Mouse (Mus musculus) heart, postnatal 0 days (tissue): ENCODE results near the gene Magi1. TPM values are rescaled to one million over a fixed set of nuclear protein-coding genes. Genes with fewer than 3 reads are reported as not detected.

Experiments used
- ATAC-seq: fragments of 200-750 bp; cut with Nextera tagmentation; 2 replicates; pipeline ENCODE4 v1.8.0; 2017; ENCODE audit warnings: low read depth, moderate number of reproducible peaks, moderate library complexity; ENCODE audit not compliant: insufficient read depth
- DNase-seq: peaks from one replicate; pipeline ENCODE4 v3.0.0-alpha.2; 2016; ENCODE audit warnings: low spot score
- H3K27ac ChIP-seq: fragments of 300-500 bp; sonication (generic); 2 replicates; pipeline ENCODE4 v1.5.1; 2014; ENCODE audit warnings: low read depth, mild to moderate bottlenecking
- H3K27me3 ChIP-seq: fragments of 300-500 bp; sonication (generic); 2 replicates; pipeline ENCODE4 v1.6.1; 2014; ENCODE audit warnings: low read length, mixed read lengths; ENCODE audit not compliant: control insufficient read depth, insufficient read depth
- H3K36me3 ChIP-seq: fragments of 300-500 bp; sonication (generic); replicated peaks from 2 replicates; pipeline ENCODE4 v1.6.1; 2014; ENCODE audit warnings: low read length, mixed read lengths; ENCODE audit not compliant: control insufficient read depth, insufficient read depth
- H3K4me1 ChIP-seq: fragments of 300-500 bp; sonication (generic); 2 replicates; pipeline ENCODE4 v1.6.1; 2014; ENCODE audit warnings: antibody characterized with exemption; ENCODE audit not compliant: control insufficient read depth, insufficient read depth
- H3K4me2 ChIP-seq: fragments of 300-500 bp; sonication (generic); 2 replicates; pipeline ENCODE4 v1.6.1; 2014; ENCODE audit warnings: low read depth, mild to moderate bottlenecking, low read length, moderate library complexity
- H3K4me3 ChIP-seq: fragments of 300-500 bp; sonication (generic); 2 replicates; pipeline ENCODE4 v1.5.1; 2014; ENCODE audit warnings: low read depth, low read length
- H3K9ac ChIP-seq: fragments of 300-500 bp; sonication (generic); replicated peaks from 2 replicates; pipeline ENCODE4 v1.6.1; 2014; ENCODE audit warnings: low read depth, low read length, mixed read lengths
- H3K9me3 ChIP-seq: fragments of 300-500 bp; sonication (generic); replicated peaks from 2 replicates; pipeline ENCODE4 v1.6.1; 2016; ENCODE audit warnings: low read length; ENCODE audit not compliant: control insufficient read depth
- CTCF ChIP-seq: IDR thresholded peaks from 2 replicates; pipeline ENCODE4 v1.5.1; 2016; ENCODE audit warnings: antibody characterized with exemption, control low read depth, low read depth
- EP300 ChIP-seq: IDR thresholded peaks from 2 replicates; pipeline ENCODE4 v1.6.1; 2016; ENCODE audit warnings: antibody characterized with exemption, low read depth
- WGBS: fragments of 180-500 bp; shearing (Covaris S2); extraction: QIAGEN DNeasy Blood & Tissue Kit; methylation state at CpG from one replicate; pipeline ENCODE4 v1.1.7; 2014; 5-methylcytosine and 5-hydroxymethylcytosine counted together
- polyA plus RNA-seq: library from polyadenylated mRNA; unstranded; fragments of >200 nt; fragmentation: Nextera tagmentation; extraction: Ambion mirVana; gene quantifications from 2 replicates; pipeline ENCODE4 v1.2.1, GENCODE M21; 2015
- total RNA-seq: library from RNA; depleted of rRNA; stranded (reverse); fragments of >200 nt; gene quantifications from 2 replicates; pipeline ENCODE4 v1.2.3, GENCODE M21; 2014; ENCODE audit warnings: low replicate concordance

Magi1 gene
- total and polyA plus RNA-seq, 2 experiments from 2014 or later, result 4.6 to 15.3 TPM

GRCm38 (mm10) chr6:94265244-94265935 lies 18.3 kb downstream of the Magi1 start:
- WGBS, result 63% methylated on average over 3 of the region's 3 CpGs
- no peaks in the 10 kb centered on the region for H3K27me3 ChIP-seq
- no peaks in the 10 kb centered on the region for H3K9me3 ChIP-seq
- H3K9ac ChIP-seq, result no peak overlapping the region
- no peaks in the 10 kb centered on the region for H3K36me3 ChIP-seq
- DNase-seq (no peak), ATAC-seq (no peak)
- TF ChIP-seq CTCF (no peak), EP300 (no peak)
- H3K4me1 ChIP-seq, result peaks cover 25% of the 10 kb centered on the region; the same call in 1 of the 2 replicates
- no peak overlapping the region for H3K4me2 ChIP-seq
- no peak overlapping the region for H3K4me3 ChIP-seq
- no peak overlapping the region for H3K27ac ChIP-seq

- Histone ChIP-seq H3K4me1 (peaks cover 22% of the 10 kb centered on the region; the same call in 1 of the 2 replicates), H3K9me3 (no peaks in the 10 kb centered on the region)
- 51% methylated on average over 7 of the region's 7 CpGs for WGBS
Observed at GRCm38 (mm10) chr6:94264183-94264941, 19.4 kb downstream of the Magi1 start.

GRCm38 (mm10) chr6:94260831-94261230 lies 22.9 kb downstream of the Magi1 start:
- no peak overlapping the region for H3K4me2 ChIP-seq
- no peak overlapping the region for H3K9ac ChIP-seq
- WGBS, result 74% methylated on average over 5 of the region's 5 CpGs
- TF ChIP-seq CTCF (no peak), EP300 (no peak)
- no peak for DNase-seq
- H3K27ac ChIP-seq, result no peak overlapping the region
- H3K4me1 ChIP-seq, result peaks cover 42% of the 10 kb centered on the region
- no peaks in the 10 kb centered on the region for H3K36me3 ChIP-seq
- ATAC-seq, result no peak; the same call in 1 of the 2 replicates
- H3K4me3 ChIP-seq, result no peak overlapping the region
- H3K9me3 ChIP-seq, result no peaks in the 10 kb centered on the region
- H3K27me3 ChIP-seq, result no peaks in the 10 kb centered on the region

More at GRCm38 (mm10) chr6:94264183-94264941, 19.4 kb downstream of the Magi1 start:
- ATAC-seq, result no peak
- no peaks in the 10 kb centered on the region for H3K36me3 ChIP-seq
- TF ChIP-seq CTCF (no peak), EP300 (no peak)
- no peaks in the 10 kb centered on the region for H3K27me3 ChIP-seq
- no peak for DNase-seq
- H3K4me2 ChIP-seq, result no peak overlapping the region
- no peak overlapping the region for H3K27ac ChIP-seq
- no peak overlapping the region for H3K4me3 ChIP-seq
- no peak overlapping the region for H3K9ac ChIP-seq

GRCm38 (mm10) chr6:94259981-94260380 lies 23.7 kb downstream of the Magi1 start:
- ATAC-seq (no peak), DNase-seq (no peak)
- Histone ChIP-seq H3K27me3 (no peaks in the 10 kb centered on the region), H3K4me2 (no peak overlapping the region), H3K9ac (no peak overlapping the region), H3K27ac (no peak overlapping the region), H3K4me1 (peaks cover 41% of the 10 kb centered on the region), H3K4me3 (no peak overlapping the region), H3K9me3 (no peaks in the 10 kb centered on the region), H3K36me3 (no peaks in the 10 kb centered on the region)
- TF ChIP-seq EP300 (no peak), CTCF (no peak)
- 91% methylated on average over 2 of the region's 2 CpGs for WGBS

- ATAC-seq (no peak), DNase-seq (no peak)
- Histone ChIP-seq H3K4me3 (no peak overlapping the region), H3K27ac (no peak overlapping the region), H3K4me1 (peaks cover 41% of the 10 kb centered on the region), H3K4me2 (no peak overlapping the region), H3K27me3 (no peaks in the 10 kb centered on the region), H3K9ac (no peak overlapping the region), H3K36me3 (no peaks in the 10 kb centered on the region), H3K9me3 (no peaks in the 10 kb centered on the region)
- TF ChIP-seq EP300, result no peak
- WGBS, result 86% methylated on average over 3 of the region's 3 CpGs
Observed at GRCm38 (mm10) chr6:94257831-94258173, 25.9 kb downstream of the Magi1 start.
